Mouse (Mus musculus): ENCODE measurements around the gene Car11.

Car11 gene

GRCm38 (mm10) chr7:45725151-45725550 is 25.5 kb downstream of the Car11 start:
- no peak for DNase-seq

DNA sequence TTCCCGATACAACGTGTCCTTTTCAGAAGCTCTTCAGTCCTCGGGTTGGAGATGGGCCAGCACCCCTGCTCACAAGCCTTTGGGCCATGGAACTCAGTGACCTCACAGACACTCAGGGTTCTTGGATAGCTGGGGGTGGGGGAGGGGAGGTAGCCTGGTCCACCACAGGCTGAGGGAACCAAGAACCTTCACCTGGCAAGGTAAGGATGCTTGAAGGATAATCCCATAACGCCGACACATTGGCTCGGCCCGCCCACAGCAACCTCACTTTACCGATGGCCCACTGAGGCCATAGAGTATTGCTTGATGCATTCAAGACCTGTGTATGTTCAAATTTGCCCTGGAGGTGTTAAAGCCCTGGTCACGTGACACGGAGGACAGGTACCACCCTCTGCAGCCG is 26.1 kb downstream of the Car11 start, which contains the start of gene Spaca4:
Spaca4 (minus strand) TSS at position 101 of the 400 bp plus-strand sequence.
- DNase-seq: no peak

DNA sequence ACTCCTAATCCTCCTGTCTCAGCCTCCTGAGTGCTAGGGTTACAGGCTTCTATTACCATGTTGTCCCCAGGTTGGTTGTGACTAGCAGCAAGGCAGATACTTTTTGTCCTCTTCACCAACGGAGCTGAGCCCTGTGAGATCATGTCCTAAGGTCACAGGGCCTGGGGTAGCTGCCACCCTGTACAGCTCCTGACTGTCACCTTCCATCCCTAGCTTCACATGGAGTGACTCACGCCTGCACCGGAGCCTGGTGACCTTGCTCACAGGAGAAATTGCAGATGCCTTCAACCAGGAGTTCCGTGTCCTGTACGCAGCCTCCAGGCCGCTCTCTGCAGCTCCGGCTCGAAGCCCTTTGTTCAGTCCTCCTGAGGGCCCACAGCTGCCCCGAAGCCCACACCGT is 26.8 kb downstream of the Car11 start:
- DNase-seq: no peak

GRCm38 (mm10) chr7:45727625-45728024 is 28.0 kb downstream of the Car11 start:
- no peak for DNase-seq

- DNase-seq: peak in 1 of 2 experiments; percentile 63
Measured at GRCm38 (mm10) chr7:45730727-45731431, 31.2 kb downstream of the Car11 start.

GRCm38 (mm10) chr7:45733477-45733876 is 33.8 kb downstream of the Car11 start:
- DNase-seq: no peak

DNA sequence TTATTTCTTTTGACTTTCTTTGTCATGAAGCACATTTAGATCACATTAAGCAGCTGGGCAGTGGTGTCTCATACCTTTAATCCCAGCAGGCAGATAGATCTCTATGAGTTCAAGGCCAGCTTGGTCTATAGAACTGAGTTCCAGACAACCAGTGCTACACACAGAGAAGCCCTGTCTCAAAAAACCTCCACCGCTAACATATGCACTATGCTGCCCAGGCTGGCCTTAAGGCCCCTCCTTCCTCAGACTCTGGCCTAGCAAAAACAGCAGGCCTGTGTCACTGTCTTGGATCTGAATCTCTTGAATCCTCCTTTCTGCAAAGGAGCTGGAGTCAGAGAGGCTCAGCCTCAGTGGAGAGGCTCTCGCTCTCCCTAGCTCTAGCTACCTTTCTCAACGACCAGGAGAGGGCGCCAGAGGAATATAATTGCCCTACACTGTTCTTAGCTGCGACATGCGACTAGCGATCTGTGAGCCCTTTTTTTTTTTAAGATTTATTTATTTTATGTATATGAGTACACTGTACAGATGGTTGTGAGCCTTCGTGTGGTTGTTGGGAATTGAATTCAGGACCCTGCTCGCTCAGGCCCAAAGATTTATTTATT is 39.6 kb downstream of the Car11 start:
- peak; percentile 74 to 86 for DNase-seq

GRCm38 (mm10) chr7:45739820-45740219 is 40.2 kb downstream of the Car11 start:
- no peak for DNase-seq

GRCm38 (mm10) chr7:45741308-45741707 is 41.7 kb downstream of the Car11 start:
- no peak for DNase-seq

- DNase-seq: peak; percentile 44 to 47
Measured at GRCm38 (mm10) chr7:45741777-45742176, 42.1 kb downstream of the Car11 start.

DNA sequence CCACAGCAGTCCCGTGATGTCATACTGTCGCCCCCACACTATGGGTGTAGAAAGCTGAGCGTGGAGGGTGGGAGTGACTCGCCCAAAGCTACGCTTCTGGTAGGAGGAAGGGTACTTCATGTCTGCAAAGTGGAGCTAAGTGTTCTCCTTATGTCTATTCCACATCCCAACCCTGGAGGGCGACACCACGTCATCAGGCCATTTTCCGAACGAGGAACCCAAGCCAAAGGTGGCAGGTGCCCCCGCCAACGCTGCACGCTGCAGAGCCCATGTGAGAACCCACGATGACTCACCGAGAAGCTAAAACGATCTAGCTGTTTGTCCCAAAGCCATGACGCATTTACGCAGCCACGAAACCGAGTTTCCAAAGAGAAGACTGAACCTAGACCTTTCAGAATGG is 42.7 kb downstream of the Car11 start:
- DNase-seq: peak in 1 of 2 experiments; percentile 47

DNA sequence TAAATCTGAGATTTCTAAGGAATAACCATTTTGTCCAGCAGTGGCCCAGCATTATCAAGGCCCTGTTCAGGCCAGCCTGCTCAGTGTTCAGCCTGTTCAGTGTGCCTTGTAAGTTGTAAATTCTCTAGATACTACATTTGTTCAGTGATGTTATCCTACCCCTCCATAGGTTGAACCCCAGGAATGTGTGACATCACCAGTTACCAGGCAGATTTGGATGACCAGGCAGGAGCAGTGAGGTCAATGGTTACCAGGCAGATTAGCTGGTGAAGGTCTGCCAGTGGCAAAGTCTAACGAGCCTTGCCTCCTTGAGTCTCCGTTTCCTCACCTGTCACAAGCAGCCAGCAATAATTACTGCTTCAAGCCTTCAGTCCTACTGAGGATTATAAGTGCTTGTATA is 44.7 kb downstream of the Car11 start:
- DNase-seq: peak; percentile 74 to 84

GRCm38 (mm10) chr7:45746518-45746917 is 46.9 kb downstream of the Car11 start:
- no peak for DNase-seq

DNA sequence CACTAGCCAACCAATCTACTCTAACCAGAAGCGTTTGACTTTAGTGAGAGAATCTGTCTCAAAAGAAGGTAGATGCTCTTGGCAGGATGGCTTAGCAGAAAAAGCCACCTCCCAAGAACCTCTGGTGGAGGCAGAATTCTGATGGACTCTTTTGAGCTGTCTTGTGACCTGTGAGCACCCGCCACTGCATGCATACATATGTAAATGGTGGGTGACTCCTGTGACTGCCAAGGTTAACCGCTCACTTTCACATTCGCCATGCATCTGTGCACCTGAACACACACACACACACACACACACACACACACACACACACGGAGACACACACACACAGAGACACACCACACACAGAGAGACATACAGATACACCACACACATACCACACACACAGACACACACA is 47.8 kb downstream of the Car11 start:
- no peak for DNase-seq

DNA sequence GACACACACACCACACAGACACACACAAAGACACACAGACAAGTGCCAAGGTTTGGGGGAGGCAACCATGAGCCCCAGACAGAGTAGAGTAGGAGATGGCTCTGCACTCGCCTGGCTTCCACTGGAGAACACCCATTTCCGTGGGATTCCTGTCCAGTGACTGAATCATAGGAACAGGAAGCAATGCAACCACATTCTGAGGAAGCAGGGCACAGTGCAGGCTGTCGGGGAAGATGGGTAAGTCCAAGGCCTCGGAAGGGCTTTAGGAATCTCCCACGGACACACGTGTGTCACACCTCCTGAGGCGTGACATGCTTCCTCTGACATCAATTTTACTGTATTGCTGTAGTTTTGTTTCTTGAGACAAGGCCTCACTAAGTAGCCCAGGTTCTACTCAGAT is 48.5 kb downstream of the Car11 start:
- no peak for DNase-seq

- no peak for DNase-seq
Measured at GRCm38 (mm10) chr7:45749401-45749800, 49.8 kb downstream of the Car11 start.

DNA sequence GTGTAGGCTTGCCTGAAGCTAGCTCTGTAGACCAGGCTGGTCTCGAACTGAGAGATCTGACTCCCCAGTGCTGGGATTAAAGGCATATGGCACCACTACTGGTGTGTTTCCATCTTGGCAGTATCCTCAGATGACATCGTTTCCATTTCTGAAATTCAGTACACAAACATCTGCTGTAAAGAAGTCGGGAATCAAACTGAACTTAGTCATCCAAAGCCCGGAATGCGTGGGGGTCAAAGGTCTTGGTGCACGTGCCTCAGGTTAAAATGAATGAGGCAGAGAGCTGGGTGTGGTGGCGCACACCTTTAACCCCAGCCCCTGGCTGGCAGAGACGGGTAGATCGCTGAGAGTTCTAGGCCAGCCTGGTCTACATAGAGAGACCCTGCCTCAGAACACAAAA is 50.5 kb downstream of the Car11 start:
- DNase-seq: no peak
